Mouse (Mus musculus): Measurements from ENCODE around the gene Cnnm4.

DNA sequence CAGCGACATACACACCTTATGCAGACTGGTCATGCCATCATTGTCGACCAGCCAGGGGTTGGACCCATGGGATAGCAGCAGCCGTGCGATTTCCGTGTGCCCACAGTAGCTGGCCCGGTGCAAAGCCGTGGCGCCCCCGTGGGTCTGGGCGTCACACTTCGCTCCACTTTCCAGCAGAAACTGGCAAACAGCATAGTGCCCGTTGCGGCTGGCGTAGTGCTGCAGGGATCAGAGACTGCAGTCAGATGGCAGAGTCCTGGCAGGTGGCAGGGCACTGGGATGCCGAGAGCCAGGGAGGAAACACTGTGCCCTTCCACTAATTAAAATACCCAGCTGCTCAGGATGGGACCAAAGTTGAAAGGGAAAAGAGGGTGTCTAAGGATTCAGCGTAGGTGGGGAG lies 70.4 kb downstream of the Cnnm4 start:
- no peak for TF ChIP-seq POLR2A (IDR thresholded peaks at IDR 0.05; ENCODE audit: insufficient read length, low read depth)
- TF ChIP-seq SRF (IDR thresholded peaks at IDR 0.05; ENCODE audit: control insufficient read depth, insufficient read length, low read depth), result no peak
- TF ChIP-seq MAX (IDR thresholded peaks at IDR 0.05; ENCODE audit: low read depth), result no peak
- no peak for TF ChIP-seq TCF3 (IDR thresholded peaks at IDR 0.05; ENCODE audit: insufficient read length, low read depth)
- TF ChIP-seq POLR2AphosphoS2 (IDR thresholded peaks at IDR 0.05; ENCODE audit: insufficient read length, low read depth), result no peak
- no peak for TF ChIP-seq E2F4 (IDR thresholded peaks at IDR 0.05; ENCODE audit: insufficient read depth)
- TF ChIP-seq USF1 (IDR thresholded peaks at IDR 0.05; ENCODE audit: low read depth), result no peak
- peak in 1 of 3 experiments; percentile 53 for TF ChIP-seq MYOD1 (IDR thresholded peaks at IDR 0.05; ENCODE audit: control insufficient read depth in 1 of 3, insufficient read length in 2 of 3, low read depth in 2 of 3)
- no peak for TF ChIP-seq CEBPB (IDR thresholded peaks at IDR 0.05; ENCODE audit: insufficient read depth, poor library complexity, severe bottlenecking)

All from myocyte (in vitro differentiated cells).